Mouse (Mus musculus) liver, embryonic 13.5 days (tissue): ENCODE data around the gene Fam222b. TPM values are rescaled to one million over a fixed set of nuclear protein-coding genes. Genes with fewer than 3 reads are reported as not detected.

ENCODE experiments used
- ATAC-seq: fragments of 200-750 bp; cut with Nextera tagmentation; 2 replicates; pipeline ENCODE4 v1.8.0; 2017; ENCODE audit warnings: low read depth, mild to moderate bottlenecking, moderate number of reproducible peaks, moderate library complexity
- DNase-seq: peaks from one replicate; pipeline ENCODE4 v3.0.0; 2022
- H3K27ac ChIP-seq: fragments of 300-500 bp; sonication (generic); 2 replicates; pipeline ENCODE4 v1.5.1; 2015; ENCODE audit warnings: moderate library complexity, mild to moderate bottlenecking, inconsistent platforms
- H3K27me3 ChIP-seq: fragments of 300-500 bp; sonication (generic); 2 replicates; pipeline ENCODE4 v1.6.1; 2015; ENCODE audit warnings: mild to moderate bottlenecking, inconsistent platforms
- H3K36me3 ChIP-seq: fragments of 300-500 bp; sonication (generic); 2 replicates; pipeline ENCODE4 v1.6.1; 2015; ENCODE audit warnings: mild to moderate bottlenecking, inconsistent platforms
- H3K4me1 ChIP-seq: fragments of 300-500 bp; sonication (generic); replicated peaks from 2 replicates; pipeline ENCODE4 v1.6.1; 2015; ENCODE audit warnings: inconsistent platforms
- H3K4me2 ChIP-seq: fragments of 300-500 bp; sonication (generic); 2 replicates; pipeline ENCODE4 v1.6.1; 2015; ENCODE audit warnings: inconsistent platforms, mild to moderate bottlenecking, moderate library complexity
- H3K4me3 ChIP-seq: fragments of 300-500 bp; sonication (generic); replicated peaks from 2 replicates; pipeline ENCODE4 v1.5.1; 2015; ENCODE audit warnings: mild to moderate bottlenecking, inconsistent platforms
- H3K9ac ChIP-seq: fragments of 300-500 bp; sonication (generic); 2 replicates; pipeline ENCODE4 v1.6.1; 2015; ENCODE audit warnings: mild to moderate bottlenecking, inconsistent platforms
- H3K9me3 ChIP-seq: fragments of 300-500 bp; sonication (generic); replicated peaks from 2 replicates; pipeline ENCODE4 v1.6.1; 2016; ENCODE audit warnings: inconsistent platforms
- WGBS: fragments of 180-500 bp; shearing (Covaris S2); methylation state at CpG from one replicate; pipeline ENCODE4 v1.1.7; 2015; ENCODE audit not compliant: insufficient replicate concordance; 5-methylcytosine and 5-hydroxymethylcytosine counted together
- polyA plus RNA-seq: library from polyadenylated mRNA; unstranded; fragments of >200 nt; fragmentation: Nextera tagmentation; extraction: Ambion mirVana; gene quantifications from 2 replicates; pipeline ENCODE4 v1.2.1, GENCODE M21; 2015

The Fam222b gene
- polyA plus RNA-seq, 1 experiment from 2014 or later = 3.7 TPM

DNA sequence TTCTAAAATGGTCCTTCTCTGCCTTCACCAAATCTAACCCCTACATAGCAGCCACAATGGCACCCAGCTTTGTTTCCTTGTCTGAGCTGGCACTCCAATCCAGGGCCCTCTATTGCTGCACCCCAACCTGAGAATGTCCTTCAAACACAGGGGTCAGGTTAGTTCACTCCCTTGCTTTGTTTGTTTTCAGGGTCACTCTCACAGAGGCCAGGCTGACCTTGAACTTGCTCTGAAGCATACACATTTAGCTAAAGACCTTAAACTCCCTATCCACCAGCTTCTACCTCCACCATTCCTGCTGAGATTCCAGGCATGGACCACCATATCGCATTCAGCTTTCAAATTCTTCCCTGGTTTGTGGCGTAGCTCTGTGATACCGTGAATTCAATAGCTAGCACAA lies 80.0 kb downstream of the Fam222b start:
- Histone ChIP-seq H3K9ac (peak overlapping the region; percentile 37), H3K4me2 (no peak overlapping the region), H3K27ac (peak overlapping the region; percentile 82), H3K9me3 (no peaks in the 10 kb centered on the region), H3K27me3 (no peaks in the 10 kb centered on the region), H3K36me3 (peaks cover 20% of the 10 kb centered on the region), H3K4me3 (no peak overlapping the region), H3K4me1 (peaks cover 66% of the 10 kb centered on the region)
- DNase-seq (no peak), ATAC-seq (no peak)
- WGBS = 80% methylated on average over 3 of the region's 3 CpGs

GRCm38 (mm10) chr11:78175771-78176401 lies 81.4 kb downstream of the Fam222b start:
- Histone ChIP-seq H3K9ac (peak overlapping the region; percentile 99), H3K4me2 (peak overlapping the region; percentile 81), H3K4me1 (peaks cover 66% of the 10 kb centered on the region), H3K27me3 (no peaks in the 10 kb centered on the region), H3K9me3 (no peaks in the 10 kb centered on the region), H3K36me3 (peaks cover 29% of the 10 kb centered on the region), H3K27ac (peak overlapping the region; percentile 100), H3K4me3 (peak overlapping the region; percentile 94)
- DNase-seq (no peak), ATAC-seq (peak; percentile 40)
- WGBS = 5% methylated on average over 10 of the region's 10 CpGs

DNA sequence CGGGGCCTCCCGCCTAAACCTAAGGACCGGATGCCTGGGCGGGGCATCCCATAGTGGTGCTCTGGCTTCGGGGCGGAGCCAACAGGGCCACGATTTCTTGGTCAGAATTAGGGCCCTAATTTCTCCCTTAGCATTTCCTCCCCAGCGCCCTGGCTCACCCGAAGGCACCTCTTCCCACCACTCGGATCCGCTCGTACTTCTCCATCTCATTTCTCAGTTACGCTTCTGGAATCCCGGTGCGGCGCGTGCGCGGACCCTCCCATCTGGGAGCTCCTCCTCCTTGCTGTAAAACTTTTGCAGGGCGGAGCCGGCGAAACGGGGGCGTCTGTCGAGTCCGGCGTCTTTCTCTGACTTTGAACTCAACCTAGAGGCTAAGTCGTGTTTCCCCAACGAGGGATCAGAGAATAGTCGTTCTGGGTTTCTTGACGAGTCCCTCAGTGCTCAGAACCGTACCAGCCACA lies 82.0 kb downstream of the Fam222b start, which contains the start of the genes Nek8 and Tlcd1:
Gene Nek8 (minus strand): TSS at position 274 of the 461 bp plus-strand sequence.
Gene Tlcd1 (plus strand): TSS at position 310 of the 461 bp plus-strand sequence.
- no peaks in the 10 kb centered on the region for H3K27me3 ChIP-seq
- ATAC-seq (peak; percentile 26), DNase-seq (peak; percentile 97)
- H3K36me3 ChIP-seq = peaks cover 31% of the 10 kb centered on the region
- under 1% methylated on average over 32 of the region's 32 CpGs for WGBS
- peak within 1 kb of the TSS; percentile 100 for H3K27ac ChIP-seq
- no peaks in the 10 kb centered on the region for H3K9me3 ChIP-seq
- peak within 1 kb of the TSS; percentile 99 for H3K9ac ChIP-seq
- H3K4me2 ChIP-seq = peak within 1 kb of the TSS; percentile 81
- H3K4me1 ChIP-seq = peaks cover 68% of the 10 kb centered on the region
- peak within 1 kb of the TSS; percentile 94 for H3K4me3 ChIP-seq

DNA sequence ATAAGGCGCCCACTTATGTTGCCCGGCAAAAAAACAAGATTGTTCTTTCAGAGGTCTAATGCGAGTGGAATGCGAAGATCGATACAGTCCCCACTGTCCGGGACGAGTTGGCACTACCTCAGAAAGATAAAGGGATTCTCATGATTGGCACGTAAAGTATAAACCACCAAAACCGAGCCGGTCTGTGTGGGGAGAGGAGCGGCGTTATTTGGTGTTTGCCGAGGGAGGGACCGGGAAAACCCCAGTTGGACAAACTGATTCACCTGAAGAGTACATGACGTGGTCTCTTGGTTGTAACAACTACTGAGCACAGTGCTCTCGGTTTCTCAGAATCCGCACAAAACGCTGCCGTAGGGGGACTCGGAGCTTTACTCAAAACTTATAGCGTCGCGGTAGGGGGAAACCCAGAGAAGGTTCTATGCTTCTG lies 82.5 kb downstream of the Fam222b start:
- no peaks in the 10 kb centered on the region for H3K27me3 ChIP-seq
- H3K4me1 ChIP-seq = peaks cover 69% of the 10 kb centered on the region
- H3K27ac ChIP-seq = peak overlapping the region; percentile 100
- H3K36me3 ChIP-seq = peaks cover 34% of the 10 kb centered on the region
- H3K9me3 ChIP-seq = no peaks in the 10 kb centered on the region
- ATAC-seq = no peak
- peak overlapping the region; percentile 81 for H3K4me2 ChIP-seq
- H3K9ac ChIP-seq = peak overlapping the region; percentile 99
- WGBS = under 1% methylated on average over 23 of the region's 23 CpGs
- no peak for DNase-seq
- peak overlapping the region; percentile 94 for H3K4me3 ChIP-seq

GRCm38 (mm10) chr11:78177437-78177836 lies 83.0 kb downstream of the Fam222b start:
- H3K27ac ChIP-seq = peak overlapping the region; percentile 100
- ATAC-seq (peak; percentile 20), DNase-seq (peak; percentile 71)
- no peaks in the 10 kb centered on the region for H3K9me3 ChIP-seq
- H3K4me2 ChIP-seq = peak overlapping the region; percentile 81
- peak overlapping the region; percentile 99 for H3K9ac ChIP-seq
- no peaks in the 10 kb centered on the region for H3K27me3 ChIP-seq
- peak overlapping the region; percentile 94 for H3K4me3 ChIP-seq
- 0% methylated on average over 10 of the region's 10 CpGs for WGBS
- H3K36me3 ChIP-seq = peaks cover 36% of the 10 kb centered on the region
- peaks cover 69% of the 10 kb centered on the region for H3K4me1 ChIP-seq

DNA sequence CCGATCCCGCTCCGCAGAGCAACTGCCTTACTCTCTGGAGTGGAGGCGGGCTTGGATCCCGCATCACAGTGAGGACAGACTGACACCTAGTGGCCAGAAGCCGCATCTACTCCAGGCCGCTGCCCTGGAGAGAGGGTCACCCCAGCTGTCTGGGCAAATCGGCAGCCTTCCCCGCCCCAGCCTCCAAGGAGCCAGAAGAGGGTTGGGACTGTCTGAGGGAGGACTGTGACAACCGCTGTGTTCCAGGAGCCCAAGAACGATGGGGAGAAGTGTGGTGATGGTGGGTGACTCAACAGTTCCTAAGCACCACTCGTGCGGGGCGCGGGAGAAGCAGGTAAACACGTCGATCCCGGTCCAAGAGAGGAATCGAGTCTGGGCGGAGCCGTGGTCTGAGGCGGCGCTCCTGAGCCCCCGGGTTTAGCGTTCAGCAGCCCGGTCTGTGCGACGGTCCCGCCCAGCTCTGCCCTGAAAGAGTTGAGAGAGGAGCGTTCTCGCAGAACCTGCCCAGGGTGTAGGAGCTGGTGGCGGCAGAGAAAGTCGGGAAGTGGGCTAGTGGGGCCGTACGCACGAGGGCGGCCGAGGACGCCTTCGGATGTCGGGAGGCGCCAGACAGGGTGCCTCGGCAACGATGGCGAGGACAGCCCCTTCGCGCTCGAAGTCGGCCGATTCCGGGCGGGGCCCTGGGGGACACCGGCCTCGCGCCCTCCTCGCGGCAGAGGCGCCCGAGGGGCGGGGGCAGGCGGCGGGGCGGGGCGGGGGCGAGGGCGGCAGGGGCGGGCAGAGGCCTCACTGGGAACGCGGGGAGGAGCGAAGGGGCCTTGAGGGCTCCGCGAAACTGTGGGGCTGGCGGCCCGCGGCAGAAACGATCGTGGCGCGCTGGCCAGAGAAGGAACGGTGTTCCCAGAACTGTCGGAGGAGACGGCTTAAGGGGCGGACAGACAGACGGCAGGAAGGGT lies 83.7 kb downstream of the Fam222b start:
- under 1% methylated on average over 81 of the region's 84 CpGs for WGBS
- peak; percentile 90 for DNase-seq
- peak overlapping the region; percentile 81 for H3K4me2 ChIP-seq
- H3K4me1 ChIP-seq = peaks cover 63% of the 10 kb centered on the region
- peak overlapping the region; percentile 99 for H3K9ac ChIP-seq
- peak; percentile 79 for ATAC-seq
- H3K27ac ChIP-seq = peak overlapping the region; percentile 100
- no peaks in the 10 kb centered on the region for H3K9me3 ChIP-seq
- peak overlapping the region; percentile 94 for H3K4me3 ChIP-seq
- peaks cover 38% of the 10 kb centered on the region for H3K36me3 ChIP-seq
- H3K27me3 ChIP-seq = no peaks in the 10 kb centered on the region

DNA sequence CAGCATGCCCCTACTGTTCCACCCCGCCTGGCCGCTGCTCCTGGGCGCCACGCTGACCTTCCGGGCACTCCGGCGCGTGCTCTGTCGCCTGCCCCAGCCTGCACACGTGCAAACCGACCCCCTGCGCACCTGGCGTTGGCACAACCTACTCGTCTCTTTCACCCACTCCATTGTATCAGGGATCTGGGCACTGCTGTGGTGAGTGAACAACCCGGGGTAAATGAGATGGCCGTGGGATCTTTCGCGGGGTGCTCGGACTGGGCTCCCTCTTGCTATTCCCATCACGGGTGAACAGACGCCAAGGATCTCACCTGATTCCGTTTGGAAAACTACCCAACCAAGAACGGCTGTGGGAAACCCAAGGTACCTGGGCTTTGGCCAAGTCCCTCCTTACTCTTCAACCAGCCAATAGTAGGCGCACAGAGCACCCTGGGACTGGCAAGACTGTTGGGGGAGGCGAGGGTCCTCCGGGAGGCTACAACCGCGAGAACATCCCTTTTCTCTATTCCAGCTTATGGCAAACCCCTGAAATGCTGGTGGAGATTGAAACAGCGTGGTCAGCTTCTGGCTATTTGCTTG lies 84.5 kb downstream of the Fam222b start:
- ATAC-seq (peak; percentile 4), DNase-seq (no peak)
- Histone ChIP-seq H3K4me1 (peaks cover 63% of the 10 kb centered on the region), H3K4me2 (peak overlapping the region; percentile 81), H3K4me3 (peak overlapping the region; percentile 94), H3K9ac (peak overlapping the region; percentile 99), H3K27me3 (no peaks in the 10 kb centered on the region), H3K9me3 (no peaks in the 10 kb centered on the region), H3K27ac (peak overlapping the region; percentile 100), H3K36me3 (peaks cover 38% of the 10 kb centered on the region)
- WGBS = under 1% methylated on average over 29 of the region's 29 CpGs

DNA sequence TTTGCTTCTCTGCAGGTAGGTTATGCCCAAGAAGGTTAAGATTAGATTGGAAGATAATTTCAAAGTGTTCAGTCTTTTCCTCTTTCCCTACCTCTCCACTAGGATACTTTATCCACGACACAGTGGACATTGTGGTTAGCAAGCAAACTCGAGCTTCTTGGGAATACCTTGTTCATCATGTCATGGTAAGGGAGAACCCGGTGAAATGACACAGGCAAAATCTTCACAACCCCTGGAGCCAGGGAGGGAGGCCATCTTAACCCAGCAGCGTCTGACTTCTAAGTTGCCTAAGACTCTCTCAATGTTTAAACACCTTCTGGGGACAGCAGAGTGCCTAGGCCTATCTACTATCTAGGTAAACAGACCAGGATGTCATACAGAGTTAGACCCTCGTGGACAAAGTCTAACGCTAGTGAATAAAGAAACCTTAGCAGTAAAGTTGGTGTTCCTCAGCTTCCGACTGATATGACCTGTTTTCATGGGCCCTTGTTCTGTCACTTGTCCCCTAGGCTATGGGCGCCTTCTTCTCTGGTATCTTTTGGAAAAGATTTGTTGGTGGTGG lies 85.1 kb downstream of the Fam222b start:
- H3K27me3 ChIP-seq = no peaks in the 10 kb centered on the region
- ATAC-seq (no peak), DNase-seq (no peak)
- H3K36me3 ChIP-seq = peaks cover 38% of the 10 kb centered on the region
- peak overlapping the region; percentile 99 for H3K9ac ChIP-seq
- H3K4me1 ChIP-seq = peaks cover 63% of the 10 kb centered on the region
- H3K4me2 ChIP-seq = peak overlapping the region; percentile 81
- WGBS = 10% methylated on average over 8 of the region's 8 CpGs
- H3K4me3 ChIP-seq = peak overlapping the region; percentile 94
- peak overlapping the region; percentile 100 for H3K27ac ChIP-seq
- H3K9me3 ChIP-seq = no peaks in the 10 kb centered on the region

GRCm38 (mm10) chr11:78180081-78180761 lies 85.8 kb downstream of the Fam222b start:
- Histone ChIP-seq H3K4me2 (peak overlapping the region; percentile 81), H3K27ac (peak overlapping the region; percentile 100), H3K36me3 (peaks cover 38% of the 10 kb centered on the region), H3K4me3 (peak overlapping the region; percentile 94), H3K9me3 (no peaks in the 10 kb centered on the region), H3K27me3 (no peaks in the 10 kb centered on the region), H3K4me1 (peaks cover 56% of the 10 kb centered on the region), H3K9ac (peak overlapping the region; percentile 99)
- ATAC-seq = no peak
- no peak for DNase-seq
- WGBS = 28% methylated on average over 6 of the region's 6 CpGs

GRCm38 (mm10) chr11:78181830-78182357 lies 87.4 kb downstream of the Fam222b start:
- Histone ChIP-seq H3K27ac (peak overlapping the region; percentile 100), H3K9ac (peak overlapping the region; percentile 99), H3K36me3 (peaks cover 38% of the 10 kb centered on the region), H3K4me3 (peak overlapping the region; percentile 94), H3K9me3 (no peaks in the 10 kb centered on the region), H3K4me2 (peak overlapping the region; percentile 81), H3K4me1 (peaks cover 47% of the 10 kb centered on the region), H3K27me3 (peaks cover 12% of the 10 kb centered on the region)
- DNase-seq (no peak), ATAC-seq (no peak)
- 28% methylated on average over 2 of the region's 2 CpGs for WGBS
